Mouse (Mus musculus) adrenal gland, postnatal 0 days (tissue): ENCODE data around the gene Mpp5. TPM values are rescaled to one million over a fixed set of nuclear protein-coding genes. Genes with fewer than 3 reads are reported as not detected.

ENCODE experiments used
- polyA plus RNA-seq: library from polyadenylated mRNA; unstranded; fragments of >200 nt; fragmentation: Nextera tagmentation; extraction: Ambion mirVana; gene quantifications from 2 replicates; pipeline ENCODE4 v1.2.1, GENCODE M21; 2015

The Mpp5 gene
- polyA plus RNA-seq: 7.6 and 13.8 TPM in 2 replicates

GRCm38 (mm10) chr12:78748557-78749377 is at the start of gene Mpp5:
Mpp5 (plus strand) TSS chr12:78748907.

GRCm38 (mm10) chr12:78861496-78862253 is 113.0 kb downstream of the Mpp5 start, which contains the start of the genes Atp6v1d and Eif2s1:
Atp6v1d (minus strand) TSS chr12:78861638.
Eif2s1 (plus strand) TSS chr12:78861819.

Other genes starting within 250 kb of the Mpp5 start
- 0.08 TPM in 1 of 2 replicates, not detected in the other for gene Fam71d, start 57.4 kb upstream of the Mpp5 start, polyA plus RNA-seq
- gene Atp6v1d, start 112.7 kb downstream of the Mpp5 start, polyA plus RNA-seq: 71.0 and 81.4 TPM in 2 replicates
- 98.9 and 133 TPM in 2 replicates for gene Eif2s1, start 112.9 kb downstream of the Mpp5 start, polyA plus RNA-seq
- gene Plek2, start 158.1 kb downstream of the Mpp5 start, polyA plus RNA-seq: 1.2 and 2.0 TPM in 2 replicates